Mouse (Mus musculus): ENCODE data around the gene Olfr725.

Gene Olfr725

GRCm38 (mm10) chr14:50040275-50040674, at the start of gene Olfr725:
TSS of gene Olfr725 (minus strand) at chr14:50040375.
- ChIA-PET POLR2A (no interaction called here), CTCF (no interaction called here)

DNA sequence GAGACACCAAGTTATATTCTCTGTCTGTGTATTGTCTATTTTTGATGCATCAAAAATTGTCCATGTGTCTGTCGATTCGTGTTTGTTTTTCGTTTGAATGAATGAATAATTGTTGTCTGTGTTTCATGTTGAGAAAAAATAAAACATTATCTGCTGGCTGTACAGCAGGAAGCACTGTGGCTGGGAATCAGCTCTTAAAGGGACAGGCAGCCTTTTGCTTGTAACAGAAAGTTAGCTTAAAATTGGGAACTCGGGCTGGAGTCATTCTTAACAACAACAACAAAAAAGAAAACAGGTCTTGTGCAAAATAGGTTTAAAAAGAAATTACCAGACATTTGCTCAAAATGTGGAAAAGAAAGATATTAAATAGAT, 22.5 kb upstream of the Olfr725 start:
- CTCF ChIA-PET = interaction anchor here in 2 of 4 experiments (0.7 kb wide), 2 partner anchors 8 to 1002 kb away, joined by 3 read pairs; no protein-coding TSS in a partner anchor
- POLR2A ChIA-PET = interaction anchor here in 2 of 4 experiments (0.6 to 0.8 kb wide), 2 partner anchors 54 to 261 kb away, joined by 3 read pairs; no protein-coding TSS in a partner anchor

- POLR2A ChIA-PET = interaction anchor here in 2 of 4 experiments (0.6 to 0.8 kb wide), 2 partner anchors 53 to 260 kb away, joined by 3 read pairs; no protein-coding TSS in a partner anchor
- CTCF ChIA-PET = interaction anchor here in 1 of 4 experiments (0.7 kb wide), 1 partner anchor 9 kb away, joined by 3 read pairs; no protein-coding TSS in a partner anchor
Measured at GRCm38 (mm10) chr14:50061955-50062732, 22.0 kb upstream of the Olfr725 start.

GRCm38 (mm10) chr14:50061590-50061954, 21.4 kb upstream of the Olfr725 start:
- POLR2A ChIA-PET = no interaction called here

DNA sequence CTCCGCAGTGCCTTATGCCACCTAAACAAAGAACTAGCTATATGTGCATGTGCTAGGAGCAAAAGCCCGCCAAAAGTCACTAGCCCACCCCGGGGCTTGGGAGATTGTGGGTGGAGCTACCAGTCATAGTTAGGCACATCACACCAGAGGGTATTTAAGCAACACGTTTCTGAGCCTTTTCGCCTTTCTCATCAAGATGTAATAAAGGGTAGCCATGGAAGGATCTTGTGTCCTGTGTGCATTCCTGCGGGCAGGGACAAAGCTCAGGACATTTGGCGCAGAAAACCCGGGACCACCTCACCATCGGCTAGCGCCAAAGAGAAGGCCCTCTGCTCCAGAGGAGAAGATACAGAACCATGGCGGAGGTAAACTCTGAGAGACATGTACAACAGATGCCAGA, 21.0 kb upstream of the Olfr725 start:
- ChIA-PET CTCF (no interaction called here), POLR2A (no interaction called here)

More at GRCm38 (mm10) chr14:50061590-50061954, 21.4 kb upstream of the Olfr725 start:
- CTCF ChIA-PET = no interaction called here

- ChIA-PET POLR2A (no interaction called here), CTCF (no interaction called here)
Measured at GRCm38 (mm10) chr14:50032041-50032440, 8.1 kb downstream of the Olfr725 start.

- CTCF ChIA-PET = no interaction called here
- POLR2A ChIA-PET = no interaction called here
Measured at GRCm38 (mm10) chr14:50031356-50031755, 8.8 kb downstream of the Olfr725 start.

GRCm38 (mm10) chr14:50026371-50026770, 13.8 kb downstream of the Olfr725 start:
- ChIA-PET CTCF (no interaction called here), POLR2A (no interaction called here)

Measured in embryonic stem cell, embryonic (primary cell).